In the genomic region with DNA sequence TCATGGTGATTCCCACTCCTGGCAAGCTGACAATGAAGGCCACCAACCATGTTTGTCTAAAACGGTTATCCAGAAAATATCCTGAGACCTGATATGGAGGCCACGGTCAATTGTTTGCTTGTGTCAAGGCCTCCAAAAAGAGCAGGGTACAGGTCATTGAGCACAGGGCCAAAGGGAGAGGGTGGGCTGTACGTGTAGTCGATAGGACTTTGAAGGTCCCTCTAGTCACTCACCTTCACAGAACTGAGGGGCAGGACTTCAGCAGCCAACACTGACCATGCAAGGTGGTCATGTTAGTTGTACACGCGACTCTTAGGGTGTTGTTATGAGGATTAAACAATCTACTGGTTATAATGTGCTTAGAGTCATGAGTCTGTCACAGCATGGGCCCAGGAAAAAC, we compare ENCODE assay signal across 13 mouse cellular contexts.
DNase-seq lines count a peak whose midpoint lies in the region; ATAC-seq and TF ChIP-seq lines count a peak whose summit lies in the region.
"Had no signal": no experiment of that assay in that cellular context is flagged by ENCODE, and none has a peak within 500 bp of the region (broad histone marks: within the 10 kb centered on the region; RNA-seq: fewer than 3 reads in every experiment).

No protein-coding gene starts in this region.

- 59% methylated on average over 6 of the region's 6 CpGs for WGBS in heart, embryonic 13.5 days
- 45% methylated on average over 6 of the region's 6 CpGs for WGBS in kidney, embryonic 16.5 days
- WGBS in intestine, embryonic 16.5 days, result 79% methylated on average over 6 of the region's 6 CpGs
- 59% methylated on average over 6 of the region's 6 CpGs for WGBS in liver, postnatal 0 days (ENCODE audit: insufficient replicate concordance)
- 74% methylated on average over 6 of the region's 6 CpGs for WGBS in midbrain, embryonic 10.5 days

- H3K4me2 ChIP-seq in heart, embryonic 13.5 days, result no peak overlapping the region
- no peak overlapping the region for H3K4me2 ChIP-seq in kidney, embryonic 16.5 days (replicated peaks; ENCODE audit: low read depth, low read length)
- H3K4me2 ChIP-seq in intestine, embryonic 16.5 days (ENCODE audit: low read depth, low read length), result no peak overlapping the region
- H3K4me2 ChIP-seq in liver, postnatal 0 days (ENCODE audit: low read depth, low read length), result no peak overlapping the region
- H3K4me2 ChIP-seq: embryonic facial prominence, embryonic 15.5 days; midbrain, embryonic 11.5 days; neural tube, embryonic 12.5 days had no signal

- peaks cover 59% of the 10 kb centered on the region for H3K4me1 ChIP-seq in heart, embryonic 13.5 days
- H3K4me1 ChIP-seq in kidney, embryonic 16.5 days (ENCODE audit: insufficient read depth, low read length), result peaks cover 18% of the 10 kb centered on the region
- H3K4me1 ChIP-seq in intestine, embryonic 16.5 days (ENCODE audit: control insufficient read depth, insufficient read depth, low read length), result peaks cover 24% of the 10 kb centered on the region
- H3K4me1 ChIP-seq in liver, postnatal 0 days (ENCODE audit: insufficient read depth), result peaks cover 16% of the 10 kb centered on the region
- peaks cover 32% of the 10 kb centered on the region for H3K4me1 ChIP-seq in midbrain, embryonic 10.5 days

- H3K9me3 ChIP-seq in heart, embryonic 13.5 days, result no peaks in the 10 kb centered on the region
- H3K9me3 ChIP-seq in kidney, embryonic 16.5 days (ENCODE audit: low read length), result no peaks in the 10 kb centered on the region
- H3K9me3 ChIP-seq in intestine, embryonic 16.5 days (ENCODE audit: control insufficient read depth, low read length), result no peaks in the 10 kb centered on the region
- H3K9me3 ChIP-seq in liver, postnatal 0 days (ENCODE audit: low read length), result no peaks in the 10 kb centered on the region
- H3K9me3 ChIP-seq in midbrain, embryonic 10.5 days (replicated peaks), result no peaks in the 10 kb centered on the region
- H3K9me3 ChIP-seq: embryonic facial prominence, embryonic 15.5 days; neural tube, embryonic 12.5 days had no signal

- no peak for TF ChIP-seq CTCF in liver, postnatal 0 days (IDR thresholded peaks at IDR 0.05; ENCODE audit: low read depth)

- peak overlapping the region; percentile 91 for H3K27ac ChIP-seq in heart, embryonic 13.5 days (replicated peaks)
- H3K27ac ChIP-seq in kidney, embryonic 16.5 days (ENCODE audit: low read length), result no peak overlapping the region
- peak overlapping the region; percentile 37; the same call in 1 of the 2 replicates for H3K27ac ChIP-seq in intestine, embryonic 16.5 days (ENCODE audit: low read length)
- peak overlapping the region; percentile 37; the same call in 1 of the 2 replicates for H3K27ac ChIP-seq in liver, postnatal 0 days (ENCODE audit: low read depth)
- no peak overlapping the region for H3K27ac ChIP-seq in midbrain, embryonic 10.5 days (replicated peaks)
- H3K27ac ChIP-seq: embryonic facial prominence, embryonic 15.5 days; neural tube, embryonic 12.5 days had no signal

- no peaks in the 10 kb centered on the region for H3K36me3 ChIP-seq in heart, embryonic 13.5 days
- no peaks in the 10 kb centered on the region for H3K36me3 ChIP-seq in kidney, embryonic 16.5 days (ENCODE audit: insufficient read depth, low read length)
- no peaks in the 10 kb centered on the region for H3K36me3 ChIP-seq in intestine, embryonic 16.5 days (ENCODE audit: control insufficient read depth, insufficient read depth, low read length)
- H3K36me3 ChIP-seq in liver, postnatal 0 days (replicated peaks; ENCODE audit: insufficient read depth, low read length), result no peaks in the 10 kb centered on the region
- H3K36me3 ChIP-seq in midbrain, embryonic 10.5 days, result no peaks in the 10 kb centered on the region
- H3K36me3 ChIP-seq: embryonic facial prominence, embryonic 15.5 days; neural tube, embryonic 12.5 days had no signal

- H3K27me3 ChIP-seq in heart, embryonic 13.5 days (replicated peaks), result peaks cover 46% of the 10 kb centered on the region
- peaks cover 18% of the 10 kb centered on the region for H3K27me3 ChIP-seq in kidney, embryonic 16.5 days (ENCODE audit: insufficient read depth, low read length)
- no peaks in the 10 kb centered on the region for H3K27me3 ChIP-seq in intestine, embryonic 16.5 days (replicated peaks; ENCODE audit: control insufficient read depth, insufficient read depth, low read length)
- H3K27me3 ChIP-seq in liver, postnatal 0 days (ENCODE audit: insufficient read depth, low read length), result no peaks in the 10 kb centered on the region
- peaks cover 87% of the 10 kb centered on the region for H3K27me3 ChIP-seq in midbrain, embryonic 10.5 days (ENCODE audit: low read depth, poor library complexity, severe bottlenecking)

- no peak overlapping the region for H3K9ac ChIP-seq in heart, embryonic 13.5 days
- no peak overlapping the region for H3K9ac ChIP-seq in kidney, embryonic 16.5 days (replicated peaks; ENCODE audit: low read length)
- no peak overlapping the region for H3K9ac ChIP-seq in intestine, embryonic 16.5 days (ENCODE audit: low read depth, low read length)
- no peak overlapping the region for H3K9ac ChIP-seq in liver, postnatal 0 days (replicated peaks)
- H3K9ac ChIP-seq: embryonic facial prominence, embryonic 15.5 days; neural tube, embryonic 12.5 days had no signal

- no peak for DNase-seq in heart, adult 9 months (ENCODE audit: low spot score in 2 of 2)
- no peak for DNase-seq in kidney, postnatal 4 days
- no peak for DNase-seq in liver, postnatal 0 days
- DNase-seq in midbrain, embryonic 10.5 days (ENCODE audit: low spot score), result no peak
- DNase-seq in testis, postnatal 10 days (ENCODE audit: low spot score), result no peak
- DNase-seq: gastrocnemius, postnatal 36 days; thymus, adult 18-20 months had no signal

- no peak for TF ChIP-seq EP300 in liver, postnatal 0 days (IDR thresholded peaks at IDR 0.05; ENCODE audit: low read depth)

- no peak for ATAC-seq in heart, embryonic 13.5 days (ENCODE audit: extremely low read depth, insufficient number of reproducible peaks, low FRiP score, low TSS enrichment)
- peak; percentile 17; the same call in 1 of the 2 replicates for ATAC-seq in kidney, embryonic 16.5 days (ENCODE audit: low FRiP score, low TSS enrichment)
- peak; percentile 29 for ATAC-seq in intestine, embryonic 16.5 days
- ATAC-seq in liver, postnatal 0 days, result peak; percentile 37

- no peak overlapping the region for H3K4me3 ChIP-seq in heart, embryonic 13.5 days
- no peak overlapping the region for H3K4me3 ChIP-seq in kidney, embryonic 16.5 days (ENCODE audit: low read length)
- no peak overlapping the region for H3K4me3 ChIP-seq in intestine, embryonic 16.5 days (ENCODE audit: low read length)
- H3K4me3 ChIP-seq in liver, postnatal 0 days (ENCODE audit: low read depth, low read length), result no peak overlapping the region
- no peak overlapping the region for H3K4me3 ChIP-seq in midbrain, embryonic 10.5 days
- H3K4me3 ChIP-seq: embryonic facial prominence, embryonic 15.5 days; neural tube, embryonic 12.5 days had no signal

Comparison
In these comparisons a context has a peak if more than half of its experiments do, and no peak if none do; other contexts are left out.
1. H3K27ac ChIP-seq: peak in heart, embryonic 13.5 days (single experiment), intestine, embryonic 16.5 days (single experiment) and liver, postnatal 0 days (single experiment); none in kidney, embryonic 16.5 days (single experiment) and midbrain, embryonic 10.5 days (single experiment).